Mouse (Mus musculus): ENCODE measurements around the gene Lyst. TPM values are rescaled to one million over a fixed set of nuclear protein-coding genes. Genes with fewer than 3 reads are reported as not detected.
"Not testable (repeated sequence)": the region's sequence is repeated elsewhere in the genome, so short reads cannot be mapped to it uniquely, and the experiment has no call there.

Gene Lyst
- polyA plus RNA-seq, 1 experiment from 2014 or later = 4.8 TPM

GRCm38 (mm10) chr13:13666103-13666502, 75.9 kb downstream of the Lyst start:
- not testable (repeated sequence) for H3K4me3 ChIP-seq; H3K27me3 ChIP-seq; H3K4me1 ChIP-seq (replicated peaks); H3K9ac ChIP-seq; ATAC-seq (ENCODE audit: low read depth); H3K27ac ChIP-seq (replicated peaks); H3K4me2 ChIP-seq; H3K9me3 ChIP-seq
- WGBS = 96% methylated on average over 2 of the region's 2 CpGs
- peaks cover 11% of the 10 kb centered on the region for H3K36me3 ChIP-seq

GRCm38 (mm10) chr13:13670669-13671068, 80.5 kb downstream of the Lyst start:
- 61% methylated on average over 5 of the region's 5 CpGs for WGBS
- no peak overlapping the region for H3K27ac ChIP-seq (replicated peaks)
- no peak overlapping the region for H3K9ac ChIP-seq
- no peak for ATAC-seq (ENCODE audit: low read depth)
- H3K4me1 ChIP-seq (replicated peaks) = no peaks in the 10 kb centered on the region
- no peak overlapping the region for H3K4me2 ChIP-seq
- no peak overlapping the region for H3K4me3 ChIP-seq
- no peaks in the 10 kb centered on the region for H3K9me3 ChIP-seq
- peaks cover 20% of the 10 kb centered on the region for H3K36me3 ChIP-seq
- H3K27me3 ChIP-seq = no peaks in the 10 kb centered on the region

GRCm38 (mm10) chr13:13671585-13672328, 81.6 kb downstream of the Lyst start:
- no peak for ATAC-seq (ENCODE audit: low read depth)
- H3K4me1 ChIP-seq (replicated peaks) = no peaks in the 10 kb centered on the region
- peaks cover 24% of the 10 kb centered on the region for H3K36me3 ChIP-seq
- H3K27ac ChIP-seq (replicated peaks) = no peak overlapping the region
- no peaks in the 10 kb centered on the region for H3K27me3 ChIP-seq
- no peak overlapping the region for H3K9ac ChIP-seq
- no peak overlapping the region for H3K4me3 ChIP-seq
- no peaks in the 10 kb centered on the region for H3K9me3 ChIP-seq
- WGBS = 59% methylated on average over 6 of the region's 6 CpGs
- H3K4me2 ChIP-seq = no peak overlapping the region

DNA sequence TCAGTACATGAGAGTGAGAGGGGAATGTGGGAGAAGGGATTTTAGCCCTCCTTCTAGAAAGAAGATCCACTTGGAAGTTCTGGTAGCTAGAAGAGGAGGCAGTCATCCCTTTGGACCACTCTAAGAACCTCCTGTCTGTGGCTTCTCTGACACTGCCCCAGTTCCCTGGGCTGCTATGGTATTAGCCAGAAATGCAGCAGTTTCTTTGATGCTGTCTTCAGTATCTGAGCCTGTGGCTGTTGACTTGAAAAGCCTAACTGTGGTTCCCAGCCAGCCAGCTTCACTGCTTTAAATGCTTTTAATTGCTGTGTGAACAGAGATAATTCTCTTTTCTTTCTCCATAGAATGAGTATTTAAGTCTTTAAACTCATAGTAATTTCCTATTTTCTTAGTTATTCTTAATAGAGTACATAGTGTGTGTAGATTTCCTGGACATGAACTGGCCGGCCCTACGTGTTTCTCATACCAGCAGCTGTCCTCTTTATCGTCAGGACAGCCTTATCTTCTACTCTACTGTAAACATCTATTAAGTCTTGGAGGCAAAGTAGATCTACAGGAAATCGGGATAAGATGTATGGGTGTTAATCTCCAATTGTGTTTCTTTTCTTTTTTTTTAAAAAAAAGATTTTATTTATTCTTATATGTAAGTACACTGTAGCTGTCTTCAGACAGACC, 84.6 kb downstream of the Lyst start:
- WGBS = 93% methylated on average over 4 of the region's 4 CpGs
- H3K9me3 ChIP-seq = no peaks in the 10 kb centered on the region
- H3K4me3 ChIP-seq = no peak overlapping the region
- no peaks in the 10 kb centered on the region for H3K4me1 ChIP-seq (replicated peaks)
- H3K27me3 ChIP-seq = no peaks in the 10 kb centered on the region
- peaks cover 36% of the 10 kb centered on the region for H3K36me3 ChIP-seq
- no peak for ATAC-seq (ENCODE audit: low read depth)
- no peak overlapping the region for H3K4me2 ChIP-seq
- no peak overlapping the region for H3K27ac ChIP-seq (replicated peaks)
- no peak overlapping the region for H3K9ac ChIP-seq

GRCm38 (mm10) chr13:13677871-13678270, 87.7 kb downstream of the Lyst start:
- Histone ChIP-seq H3K9me3 (no peaks in the 10 kb centered on the region), H3K4me1 (replicated peaks) (no peaks in the 10 kb centered on the region), H3K36me3 (peaks cover 31% of the 10 kb centered on the region), H3K4me3 (no peak overlapping the region), H3K27ac (replicated peaks) (no peak overlapping the region), H3K4me2 (no peak overlapping the region), H3K27me3 (no peaks in the 10 kb centered on the region), H3K9ac (no peak overlapping the region)
- WGBS = 85% methylated on average over 8 of the region's 8 CpGs
- no peak for ATAC-seq (ENCODE audit: low read depth)

GRCm38 (mm10) chr13:13681642-13682041, 91.4 kb downstream of the Lyst start:
- Histone ChIP-seq H3K4me2 (no peak overlapping the region), H3K27ac (replicated peaks) (no peak overlapping the region), H3K27me3 (no peaks in the 10 kb centered on the region), H3K9ac (no peak overlapping the region), H3K36me3 (peaks cover 18% of the 10 kb centered on the region), H3K9me3 (no peaks in the 10 kb centered on the region), H3K4me3 (no peak overlapping the region), H3K4me1 (replicated peaks) (no peaks in the 10 kb centered on the region)
- WGBS = 65% methylated on average over 6 of the region's 6 CpGs
- ATAC-seq (ENCODE audit: low read depth) = no peak

- no peak overlapping the region for H3K4me3 ChIP-seq
- no peaks in the 10 kb centered on the region for H3K9me3 ChIP-seq
- no peak for ATAC-seq (ENCODE audit: low read depth)
- no peak overlapping the region for H3K9ac ChIP-seq
- H3K4me1 ChIP-seq (replicated peaks) = no peaks in the 10 kb centered on the region
- no peak overlapping the region for H3K4me2 ChIP-seq
- no peak overlapping the region for H3K27ac ChIP-seq (replicated peaks)
- no peaks in the 10 kb centered on the region for H3K27me3 ChIP-seq
- 87% methylated on average over 5 of the region's 5 CpGs for WGBS
- peaks cover 9% of the 10 kb centered on the region for H3K36me3 ChIP-seq
Observed at GRCm38 (mm10) chr13:13703476-13703875, 113.3 kb downstream of the Lyst start.

DNA sequence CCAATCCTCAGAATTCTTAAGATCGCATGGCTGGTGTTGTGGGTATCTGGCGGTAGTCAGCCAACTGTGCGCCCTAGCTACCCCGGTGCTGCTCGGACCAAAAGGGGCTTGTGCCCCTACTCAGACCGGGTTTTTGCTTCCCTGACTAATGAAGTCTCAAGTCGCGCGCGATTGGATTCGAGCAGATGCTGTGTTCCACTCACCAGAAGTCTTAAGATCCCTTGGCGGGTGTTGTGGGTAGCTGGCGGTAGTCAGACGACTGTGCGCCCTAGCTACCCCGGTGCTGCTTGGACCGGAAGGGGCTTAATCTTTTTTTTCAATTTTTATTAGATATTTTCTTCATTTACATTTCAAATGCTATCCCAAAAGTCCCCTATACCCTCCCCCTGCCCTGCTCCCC, 131.2 kb downstream of the Lyst start:
- not testable (repeated sequence) for H3K27me3 ChIP-seq

GRCm38 (mm10) chr13:13723293-13723692, 133.1 kb downstream of the Lyst start:
- no peak overlapping the region for H3K4me2 ChIP-seq
- no peaks in the 10 kb centered on the region for H3K4me1 ChIP-seq (replicated peaks)
- no peak overlapping the region for H3K9ac ChIP-seq
- no peak overlapping the region for H3K4me3 ChIP-seq
- 88% methylated on average over 3 of the region's 3 CpGs for WGBS
- no peaks in the 10 kb centered on the region for H3K9me3 ChIP-seq
- H3K27me3 ChIP-seq = no peaks in the 10 kb centered on the region
- ATAC-seq (ENCODE audit: low read depth) = no peak
- no peak overlapping the region for H3K27ac ChIP-seq (replicated peaks)
- peaks cover 11% of the 10 kb centered on the region for H3K36me3 ChIP-seq

More for the DNA sequence above, 131.2 kb downstream of the Lyst start:
- not testable (repeated sequence) for H3K9me3 ChIP-seq; H3K4me3 ChIP-seq; H3K9ac ChIP-seq; H3K27ac ChIP-seq (replicated peaks); H3K4me2 ChIP-seq; H3K4me1 ChIP-seq (replicated peaks); ATAC-seq (ENCODE audit: low read depth)
- H3K36me3 ChIP-seq = peaks cover 11% of the 10 kb centered on the region
- 92% methylated on average over 17 of the region's 17 CpGs for WGBS

- H3K9me3 ChIP-seq = no peaks in the 10 kb centered on the region
- no peak overlapping the region for H3K9ac ChIP-seq
- H3K4me1 ChIP-seq (replicated peaks) = no peaks in the 10 kb centered on the region
- ATAC-seq (ENCODE audit: low read depth) = no peak
- peaks cover 11% of the 10 kb centered on the region for H3K36me3 ChIP-seq
- H3K4me2 ChIP-seq = no peak overlapping the region
- no peaks in the 10 kb centered on the region for H3K27me3 ChIP-seq
- H3K27ac ChIP-seq (replicated peaks) = no peak overlapping the region
- H3K4me3 ChIP-seq = no peak overlapping the region
Observed at GRCm38 (mm10) chr13:13723786-13724185, 133.6 kb downstream of the Lyst start.

GRCm38 (mm10) chr13:13739232-13739631, 149.0 kb downstream of the Lyst start:
- no peak for ATAC-seq (ENCODE audit: low read depth)
- Histone ChIP-seq H3K4me1 (replicated peaks) (no peaks in the 10 kb centered on the region), H3K27ac (replicated peaks) (no peak overlapping the region), H3K9me3 (no peaks in the 10 kb centered on the region), H3K27me3 (no peaks in the 10 kb centered on the region), H3K9ac (no peak overlapping the region), H3K36me3 (peaks cover 25% of the 10 kb centered on the region), H3K4me3 (no peak overlapping the region), H3K4me2 (no peak overlapping the region)
- WGBS = 97% methylated on average over 4 of the region's 4 CpGs

- Histone ChIP-seq H3K4me3 (no peak overlapping the region), H3K27me3 (no peaks in the 10 kb centered on the region), H3K4me1 (replicated peaks) (0 out of 2 replicates have a peak, but pooled peaks cover 4% of the 10 kb centered on the region), H3K9ac (no peak overlapping the region), H3K9me3 (no peaks in the 10 kb centered on the region), H3K4me2 (no peak overlapping the region), H3K27ac (replicated peaks) (no peak overlapping the region), H3K36me3 (peaks cover 31% of the 10 kb centered on the region)
- 86% methylated on average over 3 of the region's 3 CpGs for WGBS
- no peak for ATAC-seq (ENCODE audit: low read depth)
Observed at GRCm38 (mm10) chr13:13745911-13746310, 155.7 kb downstream of the Lyst start.

Measured in neural tube, embryonic 13.5 days (tissue).